26 mouse cellular contexts compared by ENCODE assay signal in the genomic region with DNA sequence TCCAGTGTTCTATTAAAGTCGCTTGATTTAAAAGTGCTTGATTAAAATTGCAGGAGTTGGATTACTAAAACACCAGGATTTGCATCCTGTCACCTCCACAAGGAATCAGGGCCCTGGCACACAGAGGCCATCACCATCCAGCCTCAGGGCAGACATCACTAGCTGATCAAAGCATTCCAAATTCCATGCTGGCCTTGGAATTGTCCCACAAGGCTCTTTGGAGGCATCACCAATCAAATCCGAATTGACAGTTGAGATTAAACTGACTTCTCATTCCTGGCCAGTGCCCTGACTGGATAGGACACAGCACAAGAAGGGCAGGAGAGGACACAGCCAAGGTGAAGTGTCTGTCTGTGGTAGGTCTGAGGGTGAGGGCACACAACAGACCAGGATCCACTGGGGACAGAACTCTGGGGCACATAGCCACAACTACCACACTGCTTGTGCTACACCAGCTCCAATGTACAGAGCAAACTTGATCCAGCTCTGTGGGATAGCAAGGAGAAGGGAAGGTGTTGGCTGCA. TPM values are rescaled to one million over a fixed set of nuclear protein-coding genes. Genes with fewer than 3 reads are reported as not detected.
DNase-seq lines count a peak whose midpoint lies in the region; ATAC-seq and TF ChIP-seq lines count a peak whose summit lies in the region.
"Had no signal": no experiment of that assay in that cellular context is flagged by ENCODE, and none has a peak within 500 bp of the region (broad histone marks: within the 10 kb centered on the region; RNA-seq: fewer than 3 reads in every experiment).

TSS of gene Fam181a (plus strand) at position 232 of the 524 bp plus-strand sequence.

- no peaks in the 10 kb centered on the region for H3K36me3 ChIP-seq in forebrain, embryonic 11.5 days (ENCODE audit: control insufficient read depth, insufficient read depth, low read length)
- no peaks in the 10 kb centered on the region for H3K36me3 ChIP-seq in forebrain, embryonic 13.5 days (ENCODE audit: poor library complexity, severe bottlenecking)
- H3K36me3 ChIP-seq in kidney, adult 2 months (ENCODE audit: control insufficient read depth, insufficient read depth, low read length), result no peaks in the 10 kb centered on the region
- H3K36me3 ChIP-seq in kidney, embryonic 14.5 days (ENCODE audit: control insufficient read depth, insufficient read depth, low read length), result no peaks in the 10 kb centered on the region
- H3K36me3 ChIP-seq in neural tube, embryonic 12.5 days, result no peaks in the 10 kb centered on the region
- H3K36me3 ChIP-seq in neural tube, embryonic 15.5 days, result no peaks in the 10 kb centered on the region
- no peaks in the 10 kb centered on the region for H3K36me3 ChIP-seq in neural tube, embryonic 14.5 days (ENCODE audit: control insufficient read depth, insufficient read depth, low read length)
- H3K36me3 ChIP-seq: embryonic facial prominence, embryonic 10.5 days; G1E; limb, embryonic 15.5 days; liver, embryonic 15.5 days; stomach, embryonic 15.5 days had no signal

- ATAC-seq in forebrain, embryonic 11.5 days (replicated peaks; ENCODE audit: low FRiP score), result no peak
- ATAC-seq in forebrain, embryonic 13.5 days, result no peak
- ATAC-seq in kidney, embryonic 14.5 days (ENCODE audit: low FRiP score, low TSS enrichment), result no peak
- ATAC-seq in neural tube, embryonic 12.5 days (ENCODE audit: low FRiP score, low read depth), result no peak
- ATAC-seq in neural tube, embryonic 15.5 days (ENCODE audit: low FRiP score), result no peak
- no peak for ATAC-seq in neural tube, embryonic 14.5 days (ENCODE audit: low read depth)
- ATAC-seq: Patski had no signal

- no peak within 1 kb of the TSS for H3K9ac ChIP-seq in forebrain, embryonic 11.5 days (ENCODE audit: low read length)
- H3K9ac ChIP-seq in forebrain, embryonic 13.5 days, result no peak within 1 kb of the TSS
- no peak within 1 kb of the TSS for H3K9ac ChIP-seq in kidney, embryonic 14.5 days (ENCODE audit: low read depth, low read length)
- H3K9ac ChIP-seq in neural tube, embryonic 12.5 days, result no peak within 1 kb of the TSS
- H3K9ac ChIP-seq in neural tube, embryonic 15.5 days (replicated peaks), result no peak within 1 kb of the TSS
- H3K9ac ChIP-seq in neural tube, embryonic 14.5 days (replicated peaks; ENCODE audit: low read depth, low read length), result no peak within 1 kb of the TSS
- H3K9ac ChIP-seq: limb, embryonic 15.5 days; liver, embryonic 15.5 days; stomach, embryonic 15.5 days had no signal

- no peak within 1 kb of the TSS for H3K27ac ChIP-seq in forebrain, embryonic 11.5 days (ENCODE audit: low read depth, low read length)
- H3K27ac ChIP-seq in forebrain, embryonic 13.5 days, result no peak within 1 kb of the TSS
- H3K27ac ChIP-seq in kidney, adult 2 months (ENCODE audit: insufficient read depth, low read depth, low read length), result peak within 1 kb of the TSS; percentile 24; the same call in 1 of the 2 replicates
- H3K27ac ChIP-seq in kidney, embryonic 14.5 days (ENCODE audit: low read depth, low read length), result no peak within 1 kb of the TSS
- H3K27ac ChIP-seq in neural tube, embryonic 12.5 days, result no peak within 1 kb of the TSS
- H3K27ac ChIP-seq in neural tube, embryonic 15.5 days (replicated peaks), result no peak within 1 kb of the TSS
- no peak within 1 kb of the TSS for H3K27ac ChIP-seq in neural tube, embryonic 14.5 days (ENCODE audit: low read depth, low read length)
- H3K27ac ChIP-seq: embryonic facial prominence, embryonic 10.5 days; limb, embryonic 15.5 days; liver, embryonic 15.5 days; stomach, embryonic 15.5 days had no signal

- H3K4me2 ChIP-seq in forebrain, embryonic 11.5 days (ENCODE audit: low read depth, low read length, severe bottlenecking), result no peak within 1 kb of the TSS
- H3K4me2 ChIP-seq in forebrain, embryonic 13.5 days, result no peak within 1 kb of the TSS
- no peak within 1 kb of the TSS for H3K4me2 ChIP-seq in kidney, embryonic 14.5 days (replicated peaks; ENCODE audit: low read depth, low read length)
- H3K4me2 ChIP-seq in neural tube, embryonic 12.5 days (replicated peaks), result no peak within 1 kb of the TSS
- no peak within 1 kb of the TSS for H3K4me2 ChIP-seq in neural tube, embryonic 15.5 days
- H3K4me2 ChIP-seq in neural tube, embryonic 14.5 days (ENCODE audit: low read depth, low read length), result no peak within 1 kb of the TSS
- H3K4me2 ChIP-seq: heart, embryonic 11.5 days; limb, embryonic 15.5 days; liver, embryonic 15.5 days; stomach, embryonic 15.5 days had no signal

- TF ChIP-seq POLR2A in kidney, adult 2 months (IDR thresholded peaks at IDR 0.05; ENCODE audit: low read depth, low read length), result no peak

- H3K9me3 ChIP-seq in forebrain, embryonic 11.5 days (ENCODE audit: control insufficient read depth, low read length), result no peaks in the 10 kb centered on the region
- 0 out of 2 replicates have a peak, but pooled peaks cover 4% of the 10 kb centered on the region for H3K9me3 ChIP-seq in forebrain, embryonic 13.5 days (replicated peaks)
- H3K9me3 ChIP-seq in kidney, embryonic 14.5 days (ENCODE audit: control insufficient read depth, low read length), result no peaks in the 10 kb centered on the region; the same call in 1 of the 2 replicates
- H3K9me3 ChIP-seq in neural tube, embryonic 12.5 days, result no peaks in the 10 kb centered on the region
- no peaks in the 10 kb centered on the region for H3K9me3 ChIP-seq in neural tube, embryonic 15.5 days (replicated peaks)
- H3K9me3 ChIP-seq in neural tube, embryonic 14.5 days (ENCODE audit: control insufficient read depth, low read length), result no peaks in the 10 kb centered on the region
- H3K9me3 ChIP-seq: limb, embryonic 15.5 days; liver, embryonic 15.5 days; stomach, embryonic 15.5 days had no signal

- H3K4me1 ChIP-seq in forebrain, embryonic 11.5 days (replicated peaks; ENCODE audit: control insufficient read depth, insufficient read depth, low read length), result peaks cover 15% of the 10 kb centered on the region
- peaks cover 36% of the 10 kb centered on the region for H3K4me1 ChIP-seq in forebrain, embryonic 13.5 days
- peaks cover 5% of the 10 kb centered on the region; the same call in 1 of the 2 replicates for H3K4me1 ChIP-seq in kidney, adult 2 months (ENCODE audit: control insufficient read depth, insufficient read depth, low read length)
- peaks cover 8% of the 10 kb centered on the region; the same call in 1 of the 2 replicates for H3K4me1 ChIP-seq in kidney, embryonic 14.5 days (ENCODE audit: control insufficient read depth, insufficient read depth, low read length)
- peaks cover 36% of the 10 kb centered on the region for H3K4me1 ChIP-seq in neural tube, embryonic 12.5 days
- H3K4me1 ChIP-seq in neural tube, embryonic 15.5 days, result peaks cover 35% of the 10 kb centered on the region
- H3K4me1 ChIP-seq in neural tube, embryonic 14.5 days (ENCODE audit: control insufficient read depth, insufficient read depth, low read length), result peaks cover 17% of the 10 kb centered on the region

- DNase-seq in forebrain, embryonic 11.5 days (ENCODE audit: low spot score), result no peak
- DNase-seq in kidney, adult 2 months, result no peak
- DNase-seq: B cell, adult 2 months; cerebellum, adult 11 months; cerebellum, adult 9-11 months; kidney, postnatal 14 days; left cerebral cortex, postnatal 4 days; lung, postnatal 4 days; right cerebral cortex, postnatal 4 days had no signal

- no peak for TF ChIP-seq CTCF in kidney, adult 2 months (conservative IDR thresholded peaks at IDR 0.05; ENCODE audit: insufficient read depth, insufficient read length, low read depth, low read length)

- WGBS in forebrain, embryonic 11.5 days, result 82% methylated on average over 2 of the region's 2 CpGs
- 85% methylated on average over 2 of the region's 2 CpGs for WGBS in forebrain, embryonic 13.5 days
- WGBS in kidney, adult 2 months, result 61% methylated on average over 2 of the region's 2 CpGs
- WGBS in kidney, embryonic 14.5 days, result 61% methylated on average over 2 of the region's 2 CpGs
- WGBS in neural tube, embryonic 12.5 days, result 82% methylated on average over 2 of the region's 2 CpGs
- 87% methylated on average over 2 of the region's 2 CpGs for WGBS in neural tube, embryonic 15.5 days
- 81% methylated on average over 2 of the region's 2 CpGs for WGBS in neural tube, embryonic 14.5 days

- no peaks in the 10 kb centered on the region for H3K27me3 ChIP-seq in forebrain, embryonic 11.5 days (ENCODE audit: control insufficient read depth, insufficient read depth, low read length)
- no peaks in the 10 kb centered on the region for H3K27me3 ChIP-seq in forebrain, embryonic 13.5 days
- no peaks in the 10 kb centered on the region for H3K27me3 ChIP-seq in kidney, adult 2 months (replicated peaks; ENCODE audit: control insufficient read depth, insufficient read depth, low read length)
- peaks cover 7% of the 10 kb centered on the region for H3K27me3 ChIP-seq in kidney, embryonic 14.5 days (ENCODE audit: control insufficient read depth, insufficient read depth, low read length)
- peaks cover under 1% of the 10 kb centered on the region; the same call in 1 of the 2 replicates for H3K27me3 ChIP-seq in neural tube, embryonic 12.5 days (replicated peaks)
- H3K27me3 ChIP-seq in neural tube, embryonic 15.5 days (replicated peaks), result peaks cover 4% of the 10 kb centered on the region; the same call in 1 of the 2 replicates
- no peaks in the 10 kb centered on the region for H3K27me3 ChIP-seq in neural tube, embryonic 14.5 days (ENCODE audit: control insufficient read depth, insufficient read depth, low read length)

- H3K4me3 ChIP-seq in forebrain, embryonic 11.5 days (ENCODE audit: low read depth, low read length), result no peak within 1 kb of the TSS
- H3K4me3 ChIP-seq in forebrain, embryonic 13.5 days, result no peak within 1 kb of the TSS
- no peak within 1 kb of the TSS for H3K4me3 ChIP-seq in kidney, adult 2 months (ENCODE audit: insufficient read depth, low read depth, low read length)
- no peak within 1 kb of the TSS for H3K4me3 ChIP-seq in kidney, embryonic 14.5 days (ENCODE audit: low read length)
- no peak within 1 kb of the TSS for H3K4me3 ChIP-seq in neural tube, embryonic 12.5 days
- no peak within 1 kb of the TSS for H3K4me3 ChIP-seq in neural tube, embryonic 15.5 days (replicated peaks)
- H3K4me3 ChIP-seq in neural tube, embryonic 14.5 days (ENCODE audit: low read depth, low read length), result no peak within 1 kb of the TSS
- H3K4me3 ChIP-seq: embryonic facial prominence, embryonic 10.5 days; limb, embryonic 15.5 days; liver, embryonic 15.5 days; myocyte; stomach, embryonic 15.5 days had no signal

RNA-seq across cellular contexts. Expression of gene Fam181a, which starts in this region (rescaled TPM):
- polyA plus RNA-seq in forebrain, embryonic 11.5 days (2014; fragmentation: Nextera tagmentation; extraction: Ambion mirVana), result 27.3 and 28.5 TPM in 2 replicates
- polyA plus RNA-seq in forebrain, embryonic 13.5 days (2015; fragmentation: Nextera tagmentation; extraction: Ambion mirVana), result 7.6 and 9.8 TPM in 2 replicates
- 0.05 and 0.08 TPM in 2 replicates for polyA plus RNA-seq in kidney, adult 2 months (2012; rRNA removed)
- not detected in 2 replicates for polyA plus RNA-seq in kidney, embryonic 14.5 days (2014; fragmentation: Nextera tagmentation; extraction: Ambion mirVana)
- 21.3 and 23.2 TPM in 2 replicates for polyA plus RNA-seq in neural tube, embryonic 12.5 days (2016; fragmentation: Nextera tagmentation; extraction: Ambion mirVana)
- polyA plus RNA-seq in neural tube, embryonic 15.5 days (2015; fragmentation: Nextera tagmentation; extraction: Ambion mirVana), result 4.9 and 6.9 TPM in 2 replicates
- 6.8 and 10.6 TPM in 2 replicates for polyA plus RNA-seq in neural tube, embryonic 14.5 days (2014; fragmentation: Nextera tagmentation; extraction: Ambion mirVana)
- polyA plus RNA-seq: G1E; heart, embryonic 11.5 days; heart, postnatal 0 days; intestine, embryonic 14.5 days; limb, embryonic 15.5 days; liver, embryonic 15.5 days; lung, embryonic 16.5 days; myocyte; Patski; stomach, embryonic 15.5 days; thymus, postnatal 0 days had no signal
